Mouse (Mus musculus) neural tube, embryonic 10.5 days (tissue): ENCODE measurements at regions not wholly inside any gene's neighbourhood (a gene's known extent, or its start where the extent isn't known, plus 50 kb on each side); places are given as distances from the start of the nearest gene placed in this dataset.

Experiments used
- DNase-seq: peaks from one replicate; pipeline ENCODE4 v3.0.0-alpha.2; 2017; ENCODE audit warnings: low spot score; ENCODE audit errors: extremely low spot score

DNA sequence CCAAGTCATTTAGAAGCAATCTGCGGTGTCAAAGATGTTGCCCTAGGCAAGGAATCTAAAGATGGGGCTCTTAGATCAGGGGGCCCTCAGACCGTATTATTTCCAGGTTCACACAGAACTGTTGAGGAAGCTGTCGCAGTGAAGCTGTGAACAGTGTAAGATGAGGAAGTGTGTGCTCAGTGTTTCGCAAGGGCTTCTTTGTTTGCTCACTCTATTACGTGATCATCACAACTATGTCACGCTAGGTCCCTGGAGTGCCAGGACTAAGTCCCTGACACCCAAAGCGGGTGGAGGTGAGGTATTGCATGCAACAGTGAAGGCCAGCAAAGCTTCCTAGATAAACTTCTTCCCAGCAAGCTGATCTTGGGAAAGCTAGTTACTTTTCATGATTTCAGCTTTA is 254.4 kb downstream of the Hlx start:
- DNase-seq = no peak

DNA sequence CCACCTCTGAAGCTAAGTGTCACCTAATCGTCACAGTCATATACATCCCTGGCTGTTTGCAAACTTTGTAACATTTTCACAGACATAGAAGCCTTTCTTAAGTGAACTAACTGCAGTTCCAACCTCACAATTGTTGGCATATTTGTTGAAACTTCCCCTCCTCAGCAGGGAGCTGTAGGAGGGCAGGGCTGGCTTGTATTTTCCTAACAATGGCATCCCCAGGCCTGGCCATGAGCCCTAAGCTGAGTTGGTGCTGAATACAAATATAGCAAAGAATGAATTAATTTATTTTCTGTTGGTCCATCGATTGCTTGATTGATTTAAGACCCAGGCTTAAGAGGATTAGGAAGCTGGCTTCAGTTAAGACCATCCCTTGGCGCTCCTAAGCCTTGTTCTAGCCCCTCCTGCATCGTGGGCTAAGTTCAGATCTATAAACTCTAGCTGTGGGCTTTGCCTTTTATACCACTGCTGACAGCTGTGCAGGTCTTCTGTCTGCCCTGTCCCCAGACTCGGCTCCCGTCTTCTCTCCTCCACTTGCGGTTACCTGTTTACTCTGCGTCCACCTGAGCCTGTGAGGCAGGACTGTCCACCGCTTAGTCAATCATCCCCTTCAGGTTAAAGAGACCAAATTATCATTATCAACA is 269.8 kb downstream of the Hlx start:
- no peak for DNase-seq

- DNase-seq = no peak
These were observed 271.0 kb downstream of the Hlx start for GRCm38 (mm10) chr1:184461411-184461810.

DNA sequence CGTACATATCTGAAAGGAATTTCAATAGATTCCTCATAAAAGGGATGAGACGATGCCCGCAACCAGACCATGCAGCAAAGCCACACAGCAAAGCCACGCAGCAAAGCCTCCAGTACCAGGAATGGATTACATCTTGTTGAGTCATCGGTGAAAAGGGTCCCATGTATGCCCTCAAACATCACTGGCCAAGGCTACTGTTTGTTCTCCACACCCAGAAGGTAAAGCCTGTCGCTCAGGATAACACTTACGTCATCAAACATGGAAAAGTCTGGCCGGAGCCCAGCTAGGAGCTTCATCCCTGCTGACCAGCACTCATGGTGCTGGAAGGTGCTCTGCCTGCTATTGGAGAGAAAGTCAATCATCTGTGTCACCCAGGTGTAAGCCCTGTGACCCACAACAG is 275.7 kb downstream of the Hlx start:
- DNase-seq = no peak

- no peak for DNase-seq
These were observed 278.0 kb downstream of the Hlx start for GRCm38 (mm10) chr1:184454381-184454780.

- no peak for DNase-seq
These were observed 278.7 kb downstream of the Hlx start for GRCm38 (mm10) chr1:184453673-184454072.

- no peak for DNase-seq
These were observed 279.4 kb downstream of the Hlx start for GRCm38 (mm10) chr1:184453061-184453460.

DNA sequence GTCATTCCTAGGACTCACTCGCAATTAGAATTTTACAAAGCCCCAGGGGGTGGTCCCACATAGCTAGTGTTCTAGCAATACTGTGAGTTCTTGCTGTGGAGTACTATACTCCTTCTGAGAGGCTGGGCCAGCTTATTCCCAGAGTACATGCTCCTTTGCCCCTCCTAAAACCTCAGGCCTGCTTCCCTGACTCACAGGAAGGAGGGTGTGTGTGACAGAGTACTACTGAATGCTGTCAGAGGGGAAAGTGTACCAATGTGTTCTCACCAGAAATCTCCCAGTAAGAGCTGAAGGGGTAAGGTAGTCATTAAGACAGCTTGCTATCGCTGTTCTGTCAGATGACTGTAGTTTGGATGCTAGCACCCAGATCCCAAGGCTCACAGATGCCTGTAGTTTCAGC is 280.7 kb downstream of the Hlx start:
- DNase-seq = no peak

DNA sequence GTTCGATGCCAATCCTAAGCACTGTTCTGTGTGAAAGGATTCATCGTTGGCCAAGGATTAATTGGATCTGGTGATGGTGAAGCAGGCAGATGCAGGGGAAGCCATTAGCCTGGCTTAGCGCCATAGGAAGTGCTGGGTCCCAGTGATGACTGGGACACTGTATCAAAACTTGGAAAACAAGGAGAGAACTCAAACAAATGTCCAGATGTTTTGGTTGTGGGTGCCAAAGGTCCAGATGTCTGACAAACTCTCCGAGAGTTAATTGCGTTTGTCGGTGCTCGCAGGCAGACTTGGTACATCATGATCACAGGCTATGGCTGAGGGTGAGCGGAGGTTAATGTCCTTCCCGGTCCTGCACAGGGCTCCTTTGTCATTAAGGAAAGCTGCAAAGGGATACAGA is 283.4 kb downstream of the Hlx start:
- DNase-seq = no peak

- peak; percentile 78 for DNase-seq
These were observed 284.5 kb downstream of the Hlx start for GRCm38 (mm10) chr1:184447911-184448310.

DNA sequence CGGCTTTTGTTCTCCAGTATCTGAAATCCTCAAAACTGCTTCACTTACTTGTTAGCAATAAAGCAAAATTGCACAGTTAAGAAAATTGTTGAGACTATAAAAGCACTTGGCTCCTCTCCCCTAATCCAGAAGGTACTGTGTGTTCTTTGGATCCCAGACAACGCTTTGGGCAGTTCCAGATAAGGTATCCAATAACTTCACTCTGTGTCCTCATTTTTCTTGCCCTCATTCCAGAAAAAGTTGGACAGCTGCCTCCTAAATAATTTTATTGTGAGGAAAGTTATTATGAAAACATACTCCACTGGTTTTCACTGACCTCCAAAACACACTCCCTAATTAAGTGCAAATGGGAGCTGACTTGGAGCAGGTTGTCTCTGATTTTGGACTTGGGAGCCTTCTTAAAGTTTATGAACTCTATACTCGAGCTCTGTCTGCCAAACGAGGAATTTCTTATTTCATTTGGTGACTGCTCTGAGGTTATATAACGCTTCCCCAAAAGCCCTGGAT is 285.2 kb downstream of the Hlx start:
- no peak for DNase-seq

DNA sequence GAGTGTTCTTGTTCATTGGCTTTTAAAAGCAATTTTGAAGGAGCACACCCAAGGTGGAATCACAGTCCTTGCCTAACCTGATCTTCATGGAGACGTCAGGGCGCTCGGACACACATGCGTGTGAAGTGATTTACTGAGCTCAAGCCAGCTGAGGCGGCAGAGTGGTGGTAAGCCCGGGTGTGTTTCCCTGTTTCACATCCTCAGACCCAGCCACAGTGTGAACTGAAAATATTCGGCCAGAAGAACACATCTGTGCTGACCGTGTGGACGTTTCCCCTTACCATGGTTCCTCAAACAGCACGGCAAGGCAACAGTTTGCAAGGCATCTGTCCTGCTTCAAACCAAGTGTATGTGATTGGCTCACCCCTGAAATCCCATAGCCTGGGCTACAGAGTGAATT is 288.2 kb downstream of the Hlx start:
- DNase-seq = no peak

GRCm38 (mm10) chr1:184442701-184443100 is 289.7 kb downstream of the Hlx start:
- DNase-seq = no peak

GRCm38 (mm10) chr1:184441005-184441557 is 291.3 kb downstream of the Hlx start:
- DNase-seq = peak; percentile 40

DNA sequence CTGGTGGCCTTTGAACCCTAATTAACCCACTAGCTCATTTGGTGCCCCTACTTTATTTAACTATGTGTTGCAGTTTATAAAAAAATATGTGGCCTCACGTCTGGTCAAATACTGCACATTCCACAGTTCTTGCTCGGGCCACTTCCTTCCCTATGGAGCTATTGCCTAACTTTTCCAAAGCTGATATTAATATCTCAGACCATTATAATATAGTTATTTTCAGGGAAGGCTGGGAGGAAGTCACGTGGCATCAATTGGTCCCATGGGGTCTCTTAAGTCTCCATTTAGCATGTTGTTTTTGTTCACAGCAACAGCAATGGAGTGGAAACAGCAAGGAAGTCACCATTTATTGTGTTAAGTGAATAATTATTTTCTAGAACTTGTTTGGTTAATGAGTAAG is 292.9 kb downstream of the Hlx start:
- DNase-seq = no peak

DNA sequence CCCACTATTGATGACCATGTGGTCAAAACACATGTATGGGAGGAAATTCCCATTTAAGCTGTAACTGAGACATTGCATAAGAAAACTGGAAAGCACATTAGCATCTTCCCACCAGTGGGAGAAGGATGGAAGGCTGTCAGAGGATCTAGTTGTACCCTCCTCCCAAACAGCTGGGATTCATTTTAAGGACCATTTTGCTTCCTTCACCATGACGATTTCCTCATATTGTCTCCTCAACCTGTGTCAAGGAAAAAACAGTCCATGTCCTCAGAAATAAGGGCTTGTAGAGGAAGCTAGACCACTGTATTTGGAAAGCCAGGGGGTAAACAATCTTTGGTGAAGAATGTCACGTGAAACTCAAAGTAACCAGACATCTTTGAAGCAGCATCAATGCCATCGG is 296.0 kb downstream of the Hlx start:
- no peak for DNase-seq

DNA sequence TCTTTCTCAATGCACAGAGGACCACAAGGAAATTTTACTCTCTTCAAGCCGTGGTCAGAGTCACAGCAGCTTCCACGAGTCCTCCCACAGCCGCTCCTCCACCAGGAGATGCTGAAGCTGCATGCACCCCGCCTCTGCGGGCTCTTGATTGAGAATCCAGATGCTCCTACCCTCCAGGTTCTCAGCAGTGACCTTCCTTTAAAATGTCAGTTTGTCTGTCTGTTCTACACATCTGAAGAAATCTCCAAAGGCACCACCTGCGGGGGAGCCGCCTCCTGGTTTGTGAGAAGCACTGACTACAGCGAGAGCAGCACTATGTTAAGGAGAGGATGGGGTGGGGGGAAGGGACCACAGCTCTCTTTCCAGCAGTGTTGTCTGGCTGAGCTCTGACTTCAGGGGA is 303.8 kb downstream of the Hlx start:
- peak; percentile 28 for DNase-seq

DNA sequence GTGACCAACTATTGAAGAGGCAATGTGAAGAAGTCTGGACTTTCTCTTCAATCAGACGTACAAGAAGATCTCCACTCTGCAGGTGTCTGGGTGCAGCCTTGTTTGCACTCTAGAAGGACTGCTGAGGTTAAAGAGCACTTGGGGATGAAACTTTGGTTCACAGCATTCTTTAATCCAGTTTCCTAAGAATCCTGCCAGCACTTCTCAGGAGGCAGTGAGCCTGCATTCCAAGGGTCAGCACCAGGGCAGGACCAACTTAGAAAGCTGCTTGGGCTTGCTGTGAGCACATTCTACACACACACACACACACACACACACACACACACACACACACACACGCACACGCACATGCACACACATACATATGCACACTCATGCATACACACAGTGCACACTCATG is 304.4 kb downstream of the Hlx start:
- no peak for DNase-seq

- DNase-seq = no peak
These were observed 306.7 kb downstream of the Hlx start for GRCm38 (mm10) chr1:184425694-184426093.

DNA sequence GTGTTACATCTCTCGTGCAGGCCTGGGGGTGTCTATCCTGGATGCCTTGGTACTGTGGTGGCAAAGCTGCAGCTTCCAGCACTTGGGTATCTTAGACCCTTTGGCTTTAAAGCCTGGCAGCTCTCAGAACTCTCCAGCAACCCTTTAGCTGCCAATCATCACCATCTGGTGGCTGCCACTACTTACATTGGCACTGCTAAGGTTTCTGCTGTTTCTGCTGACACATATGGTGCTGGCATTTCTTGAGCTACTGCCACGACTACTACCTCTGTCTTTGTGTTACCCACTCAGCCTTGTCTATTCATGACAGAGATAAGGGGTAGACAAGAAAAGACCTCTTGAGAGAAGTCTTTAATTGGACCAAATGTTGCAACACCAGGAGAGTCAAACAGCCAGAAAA is 308.4 kb downstream of the Hlx start:
- DNase-seq = no peak

DNA sequence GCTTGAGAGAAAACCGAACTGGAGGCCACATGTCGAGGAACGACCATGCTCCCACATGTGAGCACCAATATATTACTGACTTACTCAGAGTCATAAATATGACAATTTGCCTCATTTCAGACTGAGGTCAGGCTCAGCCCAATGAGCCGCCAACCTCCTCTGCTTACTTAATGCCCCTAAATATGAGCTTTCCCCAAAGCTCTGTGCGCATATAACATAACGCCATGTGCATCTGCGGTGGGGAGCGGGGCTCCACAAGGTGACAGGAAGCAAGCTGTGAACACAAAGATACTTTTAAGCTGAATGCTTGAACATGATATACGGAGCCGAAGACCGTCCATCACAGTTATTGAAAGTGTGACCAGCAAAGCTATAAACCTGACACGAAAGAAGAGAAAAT is 319.8 kb downstream of the Hlx start:
- DNase-seq = no peak

DNA sequence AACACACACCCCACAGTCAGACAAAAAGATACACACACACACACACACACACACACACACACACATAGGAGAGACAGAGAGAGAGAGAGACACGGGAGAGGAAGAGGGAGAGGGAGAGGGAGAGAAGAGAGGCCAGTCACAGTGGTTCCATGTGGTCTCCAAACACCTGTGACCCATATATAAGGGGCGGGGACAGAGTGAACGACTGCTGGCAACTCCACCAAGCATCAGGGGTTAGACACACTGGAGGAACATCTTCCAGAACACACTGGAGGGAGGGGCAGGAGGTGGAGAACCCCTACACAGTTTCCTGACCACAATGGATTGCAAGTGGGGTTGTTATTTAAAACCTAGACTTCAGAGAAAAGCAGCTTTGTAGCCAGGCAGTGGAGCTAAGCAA is 321.4 kb downstream of the Hlx start:
- DNase-seq = no peak

DNA sequence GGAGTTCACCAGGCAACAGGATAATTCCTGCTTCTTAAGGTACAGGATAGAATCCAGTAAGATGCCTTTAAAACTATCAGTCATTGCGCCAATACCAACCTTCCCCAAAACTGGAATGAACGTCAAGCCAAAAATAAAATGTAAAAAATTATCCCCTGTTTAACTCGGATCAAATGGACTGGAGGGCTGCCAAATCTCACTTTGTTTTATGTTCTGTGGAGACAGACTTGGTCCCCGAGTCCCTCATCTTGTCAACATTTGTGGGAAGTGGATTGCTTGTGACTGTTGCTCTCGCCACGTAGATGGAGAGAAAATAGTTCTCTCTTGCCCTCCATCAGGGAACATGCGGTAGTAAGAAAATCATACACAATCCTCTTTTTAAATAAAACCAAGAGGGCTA is 322.4 kb downstream of the Hlx start:
- no peak for DNase-seq
